Mouse (Mus musculus) forebrain, embryonic 14.5 days (tissue): ENCODE results near the gene Gk2. TPM values are rescaled to one million over a fixed set of nuclear protein-coding genes. Genes with fewer than 3 reads are reported as not detected.

ENCODE experiments used
- ATAC-seq: fragments of 200-750 bp; cut with Nextera tagmentation; 2 replicates; pipeline ENCODE4 v1.8.0; 2017; ENCODE audit warnings: mild to moderate bottlenecking, moderate library complexity
- DNase-seq: peaks from one replicate; pipeline ENCODE4 v3.0.0-alpha.2; 2015; ENCODE audit warnings: low spot score
- H3K27ac ChIP-seq: fragments of 300-500 bp; sonication (generic); 2 replicates; pipeline ENCODE4 v1.5.1; 2014; ENCODE audit warnings: low read depth, mild to moderate bottlenecking, control low read depth, low read length, moderate library complexity
- H3K27me3 ChIP-seq: fragments of 300-500 bp; sonication (generic); replicated peaks from 2 replicates; pipeline ENCODE4 v1.6.1; 2014; ENCODE audit warnings: low read length, control low read depth, mixed read lengths; ENCODE audit not compliant: control insufficient read depth, insufficient read depth
- H3K36me3 ChIP-seq: fragments of 300-500 bp; sonication (generic); 2 replicates; pipeline ENCODE4 v1.6.1; 2014; ENCODE audit warnings: low read length, control low read depth; ENCODE audit not compliant: control insufficient read depth, insufficient read depth
- H3K4me1 ChIP-seq: fragments of 300-500 bp; sonication (generic); 2 replicates; pipeline ENCODE4 v1.6.1; 2014; ENCODE audit warnings: antibody characterized with exemption, low read length, control low read depth; ENCODE audit not compliant: control insufficient read depth, insufficient read depth
- H3K4me2 ChIP-seq: fragments of 300-500 bp; sonication (generic); 2 replicates; pipeline ENCODE4 v1.6.1; 2014; ENCODE audit warnings: mild to moderate bottlenecking, control low read depth, low read length
- H3K4me3 ChIP-seq: fragments of 300-500 bp; sonication (generic); 2 replicates; pipeline ENCODE4 v1.5.1; 2014; ENCODE audit warnings: low read depth, low read length, control low read depth
- H3K9ac ChIP-seq: fragments of 300-500 bp; sonication (generic); 2 replicates; pipeline ENCODE4 v1.6.1; 2014; ENCODE audit warnings: mild to moderate bottlenecking, low read length, control low read depth, moderate library complexity
- H3K9me3 ChIP-seq: fragments of 300-500 bp; sonication (generic); replicated peaks from 2 replicates; pipeline ENCODE4 v1.6.1; 2016; ENCODE audit warnings: low read length, control low read depth, mixed read lengths; ENCODE audit not compliant: control insufficient read depth
- WGBS: fragments of 180-500 bp; shearing (Covaris S2); extraction: QIAGEN DNeasy Blood & Tissue Kit; methylation state at CpG from one replicate; pipeline ENCODE4 v1.1.7; 2014; 5-methylcytosine and 5-hydroxymethylcytosine counted together
- polyA plus RNA-seq: library from polyadenylated mRNA; unstranded; fragments of >200 nt; fragmentation: Nextera tagmentation; extraction: Ambion mirVana; gene quantifications from 2 replicates; pipeline ENCODE4 v1.2.1, GENCODE M21; 2014

The Gk2 gene
- polyA plus RNA-seq: not detected in 2 replicates

- Histone ChIP-seq H3K9me3 (no peaks in the 10 kb centered on the region), H3K27ac (no peak within 1 kb of the TSS), H3K4me3 (no peak within 1 kb of the TSS), H3K4me2 (no peak within 1 kb of the TSS), H3K36me3 (no peaks in the 10 kb centered on the region), H3K4me1 (no peaks in the 10 kb centered on the region), H3K27me3 (no peaks in the 10 kb centered on the region), H3K9ac (no peak within 1 kb of the TSS)
- no peak for DNase-seq
- ATAC-seq: no peak
- 95% methylated on average over 10 of the region's 10 CpGs for WGBS
These were observed at the start of gene Gk2 for GRCm38 (mm10) chr5:97456816-97457215. Gk2 (minus strand) TSS chr5:97457021.

- no peaks in the 10 kb centered on the region for H3K36me3 ChIP-seq
- no peaks in the 10 kb centered on the region for H3K9me3 ChIP-seq
- no peak overlapping the region for H3K4me2 ChIP-seq
- no peaks in the 10 kb centered on the region for H3K4me1 ChIP-seq
- H3K27me3 ChIP-seq: no peaks in the 10 kb centered on the region
- no peak overlapping the region for H3K4me3 ChIP-seq
- DNase-seq (no peak), ATAC-seq (no peak)
- H3K9ac ChIP-seq: no peak overlapping the region
- H3K27ac ChIP-seq: no peak overlapping the region
These were observed 41.2 kb upstream of the Gk2 start for GRCm38 (mm10) chr5:97498041-97498440.

GRCm38 (mm10) chr5:97495488-97496092, 38.8 kb upstream of the Gk2 start:
- DNase-seq (peak; percentile 4), ATAC-seq (no peak)
- 51% methylated on average over 5 of the region's 5 CpGs for WGBS

GRCm38 (mm10) chr5:97493421-97493820, 36.6 kb upstream of the Gk2 start:
- no peaks in the 10 kb centered on the region for H3K4me1 ChIP-seq
- no peak overlapping the region for H3K4me2 ChIP-seq
- no peaks in the 10 kb centered on the region for H3K27me3 ChIP-seq
- no peak overlapping the region for H3K4me3 ChIP-seq
- no peak overlapping the region for H3K9ac ChIP-seq
- no peaks in the 10 kb centered on the region for H3K9me3 ChIP-seq
- no peak overlapping the region for H3K27ac ChIP-seq
- ATAC-seq: no peak
- no peak for DNase-seq
- H3K36me3 ChIP-seq: no peaks in the 10 kb centered on the region
- 93% methylated on average over 5 of the region's 5 CpGs for WGBS

More at GRCm38 (mm10) chr5:97495488-97496092, 38.8 kb upstream of the Gk2 start:
- Histone ChIP-seq H3K27me3 (no peaks in the 10 kb centered on the region), H3K4me2 (no peak overlapping the region), H3K4me1 (no peaks in the 10 kb centered on the region), H3K27ac (no peak overlapping the region), H3K9me3 (no peaks in the 10 kb centered on the region), H3K9ac (no peak overlapping the region), H3K36me3 (no peaks in the 10 kb centered on the region), H3K4me3 (no peak overlapping the region)

GRCm38 (mm10) chr5:97486141-97486540, 29.3 kb upstream of the Gk2 start:
- Histone ChIP-seq H3K27ac (no peak overlapping the region), H3K27me3 (no peaks in the 10 kb centered on the region), H3K36me3 (no peaks in the 10 kb centered on the region), H3K4me1 (no peaks in the 10 kb centered on the region), H3K4me3 (no peak overlapping the region), H3K4me2 (no peak overlapping the region), H3K9ac (no peak overlapping the region), H3K9me3 (0 out of 2 replicates have a peak, but pooled peaks cover 3% of the 10 kb centered on the region)
- ATAC-seq (no peak), DNase-seq (no peak)
- WGBS: 73% methylated on average over 5 of the region's 5 CpGs

- H3K9me3 ChIP-seq: no peaks in the 10 kb centered on the region
- H3K27me3 ChIP-seq: no peaks in the 10 kb centered on the region
- 62% methylated on average over 1 of the region's 1 CpGs for WGBS
- H3K4me1 ChIP-seq: no peaks in the 10 kb centered on the region
- H3K27ac ChIP-seq: no peak overlapping the region
- H3K4me2 ChIP-seq: no peak overlapping the region
- DNase-seq (no peak), ATAC-seq (no peak)
- no peak overlapping the region for H3K4me3 ChIP-seq
- H3K36me3 ChIP-seq: no peaks in the 10 kb centered on the region
- no peak overlapping the region for H3K9ac ChIP-seq
These were observed 23.2 kb upstream of the Gk2 start for GRCm38 (mm10) chr5:97479991-97480390.

- Histone ChIP-seq H3K9ac (no peak overlapping the region), H3K4me1 (peaks cover 8% of the 10 kb centered on the region), H3K27ac (no peak overlapping the region), H3K36me3 (no peaks in the 10 kb centered on the region), H3K4me2 (no peak overlapping the region), H3K9me3 (no peaks in the 10 kb centered on the region), H3K27me3 (no peaks in the 10 kb centered on the region), H3K4me3 (no peak overlapping the region)
- ATAC-seq (peak; percentile 40; the same call in 1 of the 2 replicates), DNase-seq (peak; percentile 11)
- WGBS: 67% methylated on average over 7 of the region's 7 CpGs
These were observed 10.4 kb upstream of the Gk2 start for GRCm38 (mm10) chr5:97467246-97467645.

- peaks cover 8% of the 10 kb centered on the region for H3K4me1 ChIP-seq
- peak overlapping the region; percentile 41; the same call in 1 of the 2 replicates for H3K27ac ChIP-seq
- 54% methylated on average over 10 of the region's 10 CpGs for WGBS
- DNase-seq: peak; percentile 81
- H3K27me3 ChIP-seq: no peaks in the 10 kb centered on the region
- H3K9ac ChIP-seq: no peak overlapping the region
- ATAC-seq: peak; percentile 72
- H3K4me2 ChIP-seq: no peak overlapping the region
- H3K4me3 ChIP-seq: no peak overlapping the region
- no peaks in the 10 kb centered on the region for H3K9me3 ChIP-seq
- H3K36me3 ChIP-seq: no peaks in the 10 kb centered on the region
These were observed 9.8 kb upstream of the Gk2 start for GRCm38 (mm10) chr5:97466430-97467158.

GRCm38 (mm10) chr5:97465956-97466355, 9.1 kb upstream of the Gk2 start:
- Histone ChIP-seq H3K4me1 (peaks cover 8% of the 10 kb centered on the region), H3K27me3 (no peaks in the 10 kb centered on the region), H3K9me3 (no peaks in the 10 kb centered on the region), H3K27ac (peak overlapping the region; percentile 41; the same call in 1 of the 2 replicates), H3K36me3 (no peaks in the 10 kb centered on the region), H3K4me3 (no peak overlapping the region), H3K4me2 (no peak overlapping the region), H3K9ac (no peak overlapping the region)
- ATAC-seq: no peak
- DNase-seq: peak; percentile 41
- 66% methylated on average over 3 of the region's 3 CpGs for WGBS
